Mouse (Mus musculus) heart, embryonic 11.5 days (tissue): ENCODE data around the gene Mxd3. TPM values are rescaled to one million over a fixed set of nuclear protein-coding genes. Genes with fewer than 3 reads are reported as not detected.

Experiments used
- ATAC-seq: fragments of 200-750 bp; cut with Nextera tagmentation; replicated peaks from 2 replicates; pipeline ENCODE4 v1.8.0; 2017; ENCODE audit warnings: moderate library complexity; ENCODE audit not compliant: insufficient number of reproducible peaks, low FRiP score, low TSS enrichment
- H3K27ac ChIP-seq: fragments of 300-500 bp; sonication (generic); 2 replicates; pipeline ENCODE4 v1.5.1; 2014; ENCODE audit warnings: mild to moderate bottlenecking, low read depth, low read length
- H3K27me3 ChIP-seq: fragments of 300-500 bp; sonication (generic); 2 replicates; pipeline ENCODE4 v1.6.1; 2014; ENCODE audit warnings: mild to moderate bottlenecking, low read length, mixed read lengths; ENCODE audit not compliant: control insufficient read depth, insufficient read depth
- H3K36me3 ChIP-seq: fragments of 300-500 bp; sonication (generic); 2 replicates; pipeline ENCODE4 v1.6.1; 2014; ENCODE audit warnings: mild to moderate bottlenecking, low read length, moderate library complexity, mixed read lengths; ENCODE audit not compliant: control insufficient read depth, insufficient read depth
- H3K4me1 ChIP-seq: fragments of 300-500 bp; sonication (generic); 2 replicates; pipeline ENCODE4 v1.6.1; 2014; ENCODE audit warnings: low read length; ENCODE audit not compliant: control insufficient read depth, insufficient read depth
- H3K4me2 ChIP-seq: fragments of 300-500 bp; sonication (generic); 2 replicates; pipeline ENCODE4 v1.6.1; 2014; ENCODE audit warnings: mild to moderate bottlenecking, moderate library complexity
- H3K4me3 ChIP-seq: fragments of 300-500 bp; sonication (generic); 2 replicates; pipeline ENCODE4 v1.5.1; 2014; ENCODE audit warnings: low read depth, low read length
- H3K9ac ChIP-seq: fragments of 300-500 bp; sonication (generic); 2 replicates; pipeline ENCODE4 v1.6.1; 2014; ENCODE audit warnings: mild to moderate bottlenecking, low read depth, low read length, moderate library complexity
- H3K9me3 ChIP-seq: fragments of 300-500 bp; sonication (generic); replicated peaks from 2 replicates; pipeline ENCODE4 v1.6.1; 2016; ENCODE audit warnings: low read length; ENCODE audit not compliant: control insufficient read depth
- WGBS: fragments of 180-500 bp; shearing (Covaris S2); extraction: QIAGEN DNeasy Blood & Tissue Kit; methylation state at CpG from one replicate; pipeline ENCODE4 v1.1.7; 2014; ENCODE audit not compliant: insufficient replicate concordance; 5-methylcytosine and 5-hydroxymethylcytosine counted together
- polyA plus RNA-seq: library from polyadenylated mRNA; unstranded; fragments of >200 nt; fragmentation: Nextera tagmentation; extraction: Ambion mirVana; gene quantifications from 2 replicates; pipeline ENCODE4 v1.2.1, GENCODE M21; 2014

Gene Mxd3
- polyA plus RNA-seq, 1 experiment from 2014 or later: 17.6 TPM

DNA sequence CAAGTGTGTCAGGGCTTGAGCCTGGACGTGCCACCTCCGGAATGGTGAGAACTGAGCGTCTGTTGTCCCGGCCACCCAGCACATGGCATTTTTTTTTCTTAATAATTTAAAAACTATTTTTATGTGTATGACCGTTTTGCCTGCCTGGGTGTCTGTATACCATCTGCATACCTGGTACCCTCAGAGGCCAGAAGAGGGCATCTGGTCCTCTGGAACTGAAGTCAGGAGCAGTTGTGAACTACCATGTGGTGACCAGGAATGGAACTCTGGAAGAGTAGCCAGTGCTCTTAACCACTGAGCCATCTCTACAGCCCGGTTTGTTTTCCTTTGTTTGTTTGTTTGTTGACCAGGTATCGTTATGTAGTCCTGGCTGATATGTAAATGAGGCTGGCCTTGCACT lies 38.8 kb upstream of the Mxd3 start:
- Histone ChIP-seq H3K9ac (no peak overlapping the region), H3K4me2 (no peak overlapping the region), H3K27ac (no peak overlapping the region), H3K4me3 (no peak overlapping the region), H3K27me3 (peaks cover 23% of the 10 kb centered on the region), H3K9me3 (no peaks in the 10 kb centered on the region), H3K4me1 (no peaks in the 10 kb centered on the region), H3K36me3 (no peaks in the 10 kb centered on the region)
- ATAC-seq: no peak
- WGBS: 76% methylated on average over 7 of the region's 7 CpGs

DNA sequence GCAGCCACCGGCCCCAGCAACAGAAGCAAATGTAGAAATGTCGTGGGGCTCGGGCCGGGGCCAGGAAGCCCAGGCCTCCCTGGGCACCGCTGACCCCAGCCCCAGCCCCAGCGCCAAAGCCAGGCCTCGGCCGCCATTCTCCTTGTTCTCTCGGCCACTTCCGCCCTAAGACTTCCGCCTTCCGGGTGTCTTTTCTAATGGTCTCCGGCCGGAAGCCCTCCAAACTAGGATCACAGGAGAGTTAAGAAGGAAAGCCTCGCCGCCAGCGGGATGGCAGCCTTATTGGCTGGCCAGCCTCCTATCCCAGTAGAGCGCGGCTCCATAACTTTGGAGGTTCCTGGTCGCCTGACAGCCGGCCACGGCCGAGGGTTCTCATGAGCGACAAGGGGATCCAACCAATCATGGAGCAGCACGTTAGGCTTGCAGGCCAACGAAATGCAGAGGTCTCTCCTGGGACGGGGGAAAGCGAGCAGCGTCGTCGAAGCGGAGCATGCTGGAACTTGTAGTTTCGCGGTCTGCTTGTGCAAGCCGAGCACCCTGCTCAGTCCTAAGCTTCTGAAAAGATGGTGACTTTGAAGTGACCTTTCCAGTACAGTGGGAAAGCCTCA lies 32.9 kb upstream of the Mxd3 start, which contains the start of gene Lman2:
Gene Lman2, minus strand, starts transcription at position 331 of the 608 bp plus-strand sequence.
- peak; percentile 98 for ATAC-seq
- Histone ChIP-seq H3K36me3 (peaks cover 7% of the 10 kb centered on the region), H3K9ac (peak within 1 kb of the TSS; percentile 96), H3K9me3 (no peaks in the 10 kb centered on the region), H3K4me1 (peaks cover 13% of the 10 kb centered on the region), H3K4me3 (peak within 1 kb of the TSS; percentile 99), H3K27me3 (no peaks in the 10 kb centered on the region), H3K27ac (peak within 1 kb of the TSS; percentile 94), H3K4me2 (peak within 1 kb of the TSS; percentile 74)
- WGBS: under 1% methylated on average over 35 of the region's 35 CpGs

DNA sequence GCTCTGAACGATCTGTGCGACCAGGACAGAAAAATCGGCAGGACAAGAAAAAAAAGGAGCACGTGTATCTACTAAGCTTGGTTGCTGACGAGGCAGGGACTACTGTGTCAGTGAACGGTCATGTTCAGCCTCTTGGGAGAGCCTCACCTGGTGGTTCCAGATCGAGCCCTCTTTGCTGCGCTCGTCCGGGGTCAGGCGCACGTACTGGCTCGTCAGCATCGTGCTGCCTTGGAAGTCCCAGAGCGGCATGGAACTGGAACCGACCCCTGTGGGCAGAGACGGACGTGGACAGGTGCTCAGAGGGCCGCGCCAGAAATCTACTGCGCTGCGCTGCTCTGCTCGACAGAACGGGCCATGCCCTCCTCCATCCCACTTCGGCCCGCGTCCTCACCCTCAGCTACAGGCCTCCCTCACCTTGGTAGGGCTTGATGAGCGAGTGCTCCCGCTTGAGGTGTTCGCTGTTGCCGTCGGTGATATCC lies 32.4 kb upstream of the Mxd3 start:
- peaks cover 7% of the 10 kb centered on the region for H3K36me3 ChIP-seq
- peak overlapping the region; percentile 74 for H3K4me2 ChIP-seq
- H3K27me3 ChIP-seq: no peaks in the 10 kb centered on the region
- H3K9me3 ChIP-seq: no peaks in the 10 kb centered on the region
- H3K4me3 ChIP-seq: peak overlapping the region; percentile 99
- peaks cover 13% of the 10 kb centered on the region for H3K4me1 ChIP-seq
- peak overlapping the region; percentile 96 for H3K9ac ChIP-seq
- WGBS: under 1% methylated on average over 32 of the region's 32 CpGs
- peak overlapping the region; percentile 94 for H3K27ac ChIP-seq
- peak; percentile 29 for ATAC-seq

DNA sequence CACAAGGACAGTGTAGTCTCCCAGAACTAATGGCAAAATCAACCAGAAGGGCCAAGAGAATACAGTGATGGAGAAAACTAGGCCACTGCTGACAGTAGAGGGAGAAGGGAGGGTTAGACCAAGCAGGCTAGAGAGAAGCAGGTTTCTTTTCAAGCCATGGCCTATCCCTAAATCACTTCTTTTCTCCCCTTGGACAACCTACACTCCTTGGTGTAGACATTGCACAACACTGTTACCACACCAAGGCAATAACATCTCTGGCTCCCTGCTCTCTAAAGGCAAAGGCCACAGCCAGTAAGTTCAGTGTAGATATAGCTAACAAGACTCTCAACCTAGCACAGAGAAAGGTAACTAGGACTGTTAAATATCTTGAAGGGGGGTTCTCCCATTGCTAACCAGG lies 31.5 kb upstream of the Mxd3 start:
- Histone ChIP-seq H3K4me2 (peak overlapping the region; percentile 74), H3K4me3 (peak overlapping the region; percentile 99), H3K4me1 (peaks cover 13% of the 10 kb centered on the region), H3K27me3 (no peaks in the 10 kb centered on the region), H3K9ac (no peak overlapping the region), H3K36me3 (peaks cover 10% of the 10 kb centered on the region), H3K27ac (no peak overlapping the region), H3K9me3 (no peaks in the 10 kb centered on the region)
- no peak for ATAC-seq

DNA sequence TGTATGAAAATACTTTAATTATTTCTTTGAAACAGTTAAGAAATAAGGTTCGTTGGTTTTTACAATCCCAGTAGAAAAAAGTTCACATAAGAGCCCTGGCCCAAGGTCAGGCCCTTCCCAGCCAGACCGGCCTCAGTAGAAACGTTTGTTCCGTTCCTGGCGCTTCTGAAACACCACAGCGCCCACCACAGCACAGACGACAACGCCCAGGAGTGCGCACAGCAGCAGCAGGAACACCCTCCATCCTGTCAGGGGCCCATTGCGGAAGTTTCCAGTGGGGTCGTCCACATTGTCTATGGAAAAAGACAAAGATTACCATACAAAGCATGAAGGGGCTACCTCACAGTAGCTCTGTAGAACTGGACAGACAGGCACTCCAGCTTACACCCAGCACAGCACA lies 17.1 kb upstream of the Mxd3 start:
- Histone ChIP-seq H3K4me2 (no peak overlapping the region), H3K9me3 (no peaks in the 10 kb centered on the region), H3K9ac (no peak overlapping the region), H3K4me1 (no peaks in the 10 kb centered on the region), H3K27ac (no peak overlapping the region), H3K36me3 (peaks cover 40% of the 10 kb centered on the region), H3K4me3 (no peak overlapping the region), H3K27me3 (no peaks in the 10 kb centered on the region)
- no peak for ATAC-seq
- 78% methylated on average over 11 of the region's 11 CpGs for WGBS

- H3K4me2 ChIP-seq: no peak overlapping the region
- 88% methylated on average over 7 of the region's 7 CpGs for WGBS
These were observed 14.7 kb upstream of the Mxd3 start for GRCm38 (mm10) chr13:55344286-55344685.

DNA sequence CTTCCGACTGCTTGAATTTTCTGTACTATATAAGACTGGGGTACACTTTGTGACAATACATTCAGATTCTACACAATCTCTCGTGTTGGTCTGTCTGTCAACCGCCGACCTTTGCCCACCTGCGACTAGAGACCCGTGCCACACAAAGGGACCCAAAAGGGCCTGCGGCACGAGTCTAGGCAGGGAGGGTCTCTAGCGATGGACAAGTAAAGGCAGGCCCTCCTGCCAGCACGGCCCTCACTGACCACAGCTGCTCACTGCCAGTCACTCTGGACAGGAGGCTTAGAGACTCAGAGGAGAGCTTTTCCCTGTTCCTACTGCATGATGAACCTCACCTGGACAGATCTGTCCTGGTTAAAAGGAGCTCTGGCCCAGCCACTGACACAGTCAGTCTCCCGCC lies 12.8 kb upstream of the Mxd3 start:
- no peak overlapping the region for H3K27ac ChIP-seq
- no peak overlapping the region for H3K4me2 ChIP-seq
- no peaks in the 10 kb centered on the region for H3K9me3 ChIP-seq
- 26% methylated on average over 11 of the region's 11 CpGs for WGBS
- no peaks in the 10 kb centered on the region for H3K27me3 ChIP-seq
- H3K4me3 ChIP-seq: no peak overlapping the region
- H3K4me1 ChIP-seq: no peaks in the 10 kb centered on the region
- H3K36me3 ChIP-seq: peaks cover 15% of the 10 kb centered on the region
- no peak overlapping the region for H3K9ac ChIP-seq
- ATAC-seq: no peak

More at GRCm38 (mm10) chr13:55344286-55344685, 14.7 kb upstream of the Mxd3 start:
- ATAC-seq: no peak
- Histone ChIP-seq H3K9ac (no peak overlapping the region), H3K4me1 (no peaks in the 10 kb centered on the region), H3K27me3 (no peaks in the 10 kb centered on the region), H3K27ac (no peak overlapping the region), H3K9me3 (no peaks in the 10 kb centered on the region), H3K4me3 (no peak overlapping the region), H3K36me3 (peaks cover 26% of the 10 kb centered on the region)

DNA sequence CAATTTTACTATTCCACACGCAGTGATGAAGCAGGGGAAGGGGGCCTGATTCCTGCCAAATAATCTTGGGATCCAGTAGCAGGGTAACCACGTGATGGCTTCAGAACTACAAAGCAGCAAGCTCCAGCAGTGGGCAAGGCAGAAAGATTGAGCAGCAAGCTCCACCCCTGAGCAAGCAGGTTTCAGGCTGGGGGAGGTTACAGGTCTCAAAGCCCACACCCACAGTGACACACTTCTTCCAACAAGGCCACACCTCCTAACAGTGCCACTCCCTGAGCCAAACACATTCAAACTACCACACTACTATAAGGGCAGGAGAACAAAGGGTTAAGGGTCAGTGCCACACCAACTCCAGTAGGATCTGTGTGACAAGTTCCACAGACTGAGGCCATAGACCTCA lies 9.6 kb upstream of the Mxd3 start:
- no peak overlapping the region for H3K4me2 ChIP-seq
- whole genome bisulfite sequencing: 49% methylated on average over 2 of the region's 2 CpGs
- peak; percentile 41; the same call in 1 of the 2 replicates for ATAC-seq
- H3K4me3 ChIP-seq: no peak overlapping the region
- no peaks in the 10 kb centered on the region for H3K27me3 ChIP-seq
- H3K36me3 ChIP-seq: no peaks in the 10 kb centered on the region
- H3K9ac ChIP-seq: no peak overlapping the region
- H3K27ac ChIP-seq: no peak overlapping the region
- H3K9me3 ChIP-seq: no peaks in the 10 kb centered on the region
- no peaks in the 10 kb centered on the region for H3K4me1 ChIP-seq
